Mouse (Mus musculus): ENCODE measurements around the gene Tgfa.

Tgfa gene

DNA sequence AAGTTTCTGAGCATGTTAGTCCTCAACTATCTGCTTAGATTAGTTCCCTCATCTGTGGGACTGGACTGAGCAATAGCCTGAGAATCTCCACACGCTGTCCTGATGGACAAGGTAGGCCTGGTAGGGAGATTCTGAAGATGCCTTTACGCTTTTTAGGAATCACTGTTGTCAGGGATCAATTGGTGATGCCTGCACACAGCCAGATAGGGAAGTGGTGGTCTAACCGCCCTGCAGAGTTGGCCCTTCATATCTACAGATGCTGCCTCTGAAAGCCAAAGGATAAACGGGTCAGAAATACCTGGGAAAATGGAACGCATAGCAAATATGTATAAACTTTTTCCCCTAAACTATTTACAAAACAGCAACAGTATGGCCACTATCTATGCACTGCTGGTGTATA lies 37.3 kb downstream of the Tgfa start:
- no peak for DNase-seq (ENCODE audit: low read depth, low spot score)

DNA sequence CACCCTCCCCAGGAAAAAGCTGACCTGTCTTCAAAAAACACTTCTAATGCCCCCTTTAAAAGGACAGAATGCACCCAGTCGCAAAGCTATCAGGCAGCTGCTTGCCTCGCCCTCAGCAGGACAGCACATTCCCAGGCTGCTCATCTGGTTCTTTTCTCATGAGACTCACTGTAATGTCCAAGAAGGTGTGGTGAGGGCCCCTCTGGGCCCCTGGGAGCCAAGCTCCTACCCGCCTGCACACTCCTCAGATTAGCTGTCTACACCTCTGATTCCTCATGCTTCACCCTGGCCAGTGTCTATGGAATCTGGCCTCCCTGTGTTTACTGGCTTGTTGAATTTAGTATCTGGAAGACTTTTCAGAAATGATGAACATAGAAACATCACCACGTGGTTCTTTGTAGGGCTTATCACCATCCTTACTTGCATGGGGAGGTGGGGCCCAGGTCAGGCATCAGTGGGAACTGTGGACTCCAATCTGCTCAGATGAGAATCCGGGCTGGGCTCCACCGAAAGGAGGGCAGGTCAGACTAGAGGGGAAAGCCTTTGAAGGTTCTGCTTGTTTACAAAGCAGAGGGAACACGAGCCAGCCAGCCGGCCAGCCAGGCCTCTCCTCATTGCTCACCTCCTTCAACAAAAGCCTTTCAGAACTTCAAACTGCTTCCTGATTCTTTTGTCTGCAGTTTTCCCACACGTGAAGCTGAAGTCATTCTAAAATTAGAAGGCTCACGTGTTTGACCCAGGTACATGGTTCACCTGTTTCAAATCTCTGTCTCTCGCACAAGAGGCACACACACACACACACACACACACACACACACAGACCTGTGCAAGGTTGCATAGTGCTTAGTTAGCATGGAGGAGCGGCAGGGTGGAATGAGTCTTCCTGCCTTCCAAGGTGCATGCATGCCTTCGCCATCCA lies 38.7 kb downstream of the Tgfa start:
- peak; percentile 34 for DNase-seq (ENCODE audit: low read depth, low spot score)

DNA sequence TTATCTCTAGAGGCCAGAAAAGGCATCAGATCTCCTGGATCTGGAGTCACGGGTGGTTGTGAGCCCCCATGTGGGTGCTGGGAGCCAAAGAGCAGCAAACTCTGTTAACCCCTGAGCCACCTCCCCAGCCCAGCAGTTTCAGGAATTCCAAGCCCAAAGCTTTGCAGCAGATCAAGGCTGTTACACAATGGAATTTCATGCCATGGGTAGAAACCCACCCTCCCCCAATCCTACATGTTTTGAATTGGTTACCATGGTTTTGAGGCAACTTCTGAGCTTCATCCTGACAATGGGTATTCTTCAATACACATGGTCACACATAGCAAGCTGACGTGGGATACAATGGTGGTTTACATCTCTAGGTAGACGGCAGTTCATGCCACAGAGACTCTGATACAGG lies 49.8 kb downstream of the Tgfa start:
- no peak for DNase-seq (ENCODE audit: low read depth, low spot score)

DNA sequence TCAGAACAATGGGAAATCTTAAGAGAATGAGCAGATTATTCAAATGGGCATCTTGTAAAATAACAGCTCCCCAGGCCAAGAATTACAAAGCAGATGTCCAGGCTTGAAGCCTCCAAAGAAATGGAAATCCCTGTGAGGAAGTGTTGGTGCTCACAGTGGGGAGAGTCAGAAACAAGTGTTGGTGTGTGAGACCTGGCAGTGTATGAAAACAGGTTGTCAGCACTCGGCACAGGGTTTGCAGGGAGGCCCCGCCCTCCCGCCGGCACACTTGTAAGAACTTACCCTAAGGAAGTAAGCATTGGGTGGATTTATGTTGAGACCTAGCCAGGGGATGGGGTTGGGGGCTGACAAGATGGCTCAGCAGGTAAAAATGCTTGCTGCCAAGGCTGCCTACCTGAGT lies 50.9 kb downstream of the Tgfa start:
- DNase-seq (ENCODE audit: low read depth, low spot score), result peak; percentile 25

DNA sequence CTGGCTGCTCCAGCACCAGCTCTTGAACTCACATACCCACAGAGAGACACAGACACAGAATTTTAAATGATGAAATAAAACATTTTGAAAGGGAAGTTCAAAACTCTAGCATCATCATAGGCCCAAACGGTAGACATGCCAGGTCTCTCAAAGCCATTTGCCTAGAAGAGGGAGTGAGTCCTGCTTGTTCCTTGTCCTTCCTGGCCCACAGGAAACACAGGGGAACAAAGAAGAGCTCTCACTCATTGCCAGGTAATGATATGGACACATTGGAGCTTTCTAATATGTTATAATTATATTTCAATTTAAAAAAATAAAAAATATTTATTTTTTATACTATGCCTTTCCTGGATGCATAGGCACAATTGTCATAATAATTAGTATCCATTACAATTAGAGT lies 53.5 kb downstream of the Tgfa start:
- DNase-seq (ENCODE audit: low read depth, low spot score), result no peak

DNA sequence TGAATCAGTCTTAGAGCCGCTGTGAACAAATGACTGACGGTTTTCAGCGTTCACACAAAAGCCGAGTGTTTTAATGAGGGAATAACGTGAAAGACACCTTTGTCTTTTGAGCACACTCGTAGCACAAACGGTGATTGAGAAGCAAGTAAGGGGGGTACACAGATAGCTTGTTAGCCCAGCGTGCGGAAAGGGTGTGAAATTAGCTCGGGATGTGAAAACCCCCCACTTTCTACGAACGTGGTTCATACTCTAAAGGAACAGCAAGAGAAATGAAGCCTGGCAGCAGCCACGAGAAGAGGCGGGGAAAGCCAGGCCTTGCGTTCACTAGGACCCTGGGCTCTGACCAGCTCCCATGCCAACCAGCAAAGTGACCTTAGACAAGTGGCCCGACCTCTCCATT lies 54.0 kb downstream of the Tgfa start:
- no peak for DNase-seq (ENCODE audit: low read depth, low spot score)

DNA sequence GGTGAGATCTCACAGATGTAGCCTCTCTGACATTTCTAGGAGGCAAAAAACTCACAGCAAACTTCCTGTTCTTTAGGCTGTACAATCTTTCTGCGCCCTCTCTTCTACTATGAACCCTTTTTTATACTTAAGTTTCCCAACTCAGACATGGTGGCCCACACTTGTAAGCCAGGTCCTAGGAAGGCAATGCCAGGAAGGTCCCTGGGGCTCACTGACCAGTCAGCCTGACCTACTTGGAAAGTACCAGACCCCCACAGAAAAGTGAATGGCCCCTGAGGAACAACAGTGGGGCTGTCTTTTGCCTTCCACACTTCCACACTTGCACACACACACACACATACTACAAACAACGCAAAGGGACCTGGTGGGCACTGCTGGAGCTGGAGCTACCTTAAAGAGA lies 55.2 kb downstream of the Tgfa start:
- DNase-seq (ENCODE audit: low read depth, low spot score), result no peak

DNA sequence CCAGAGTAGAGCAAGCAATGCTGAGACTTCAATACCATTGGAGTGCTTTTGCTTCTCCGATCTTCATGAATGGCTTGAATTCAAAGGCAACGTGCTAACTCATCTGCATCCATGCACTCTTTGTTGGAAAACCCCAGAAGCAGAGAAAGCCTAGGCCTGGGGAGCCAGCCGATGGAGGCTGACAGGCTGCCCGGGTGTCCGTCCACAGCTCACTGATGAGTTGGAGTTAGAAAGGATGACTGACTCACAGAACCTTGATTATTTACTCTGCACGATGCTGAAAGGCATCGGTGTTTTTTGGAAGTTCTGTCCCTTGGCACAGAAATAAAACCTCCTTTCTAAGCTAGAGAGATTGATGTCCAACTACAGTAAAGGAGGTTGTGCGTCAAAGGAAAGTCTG lies 55.8 kb downstream of the Tgfa start:
- DNase-seq (ENCODE audit: low read depth, low spot score), result no peak

DNA sequence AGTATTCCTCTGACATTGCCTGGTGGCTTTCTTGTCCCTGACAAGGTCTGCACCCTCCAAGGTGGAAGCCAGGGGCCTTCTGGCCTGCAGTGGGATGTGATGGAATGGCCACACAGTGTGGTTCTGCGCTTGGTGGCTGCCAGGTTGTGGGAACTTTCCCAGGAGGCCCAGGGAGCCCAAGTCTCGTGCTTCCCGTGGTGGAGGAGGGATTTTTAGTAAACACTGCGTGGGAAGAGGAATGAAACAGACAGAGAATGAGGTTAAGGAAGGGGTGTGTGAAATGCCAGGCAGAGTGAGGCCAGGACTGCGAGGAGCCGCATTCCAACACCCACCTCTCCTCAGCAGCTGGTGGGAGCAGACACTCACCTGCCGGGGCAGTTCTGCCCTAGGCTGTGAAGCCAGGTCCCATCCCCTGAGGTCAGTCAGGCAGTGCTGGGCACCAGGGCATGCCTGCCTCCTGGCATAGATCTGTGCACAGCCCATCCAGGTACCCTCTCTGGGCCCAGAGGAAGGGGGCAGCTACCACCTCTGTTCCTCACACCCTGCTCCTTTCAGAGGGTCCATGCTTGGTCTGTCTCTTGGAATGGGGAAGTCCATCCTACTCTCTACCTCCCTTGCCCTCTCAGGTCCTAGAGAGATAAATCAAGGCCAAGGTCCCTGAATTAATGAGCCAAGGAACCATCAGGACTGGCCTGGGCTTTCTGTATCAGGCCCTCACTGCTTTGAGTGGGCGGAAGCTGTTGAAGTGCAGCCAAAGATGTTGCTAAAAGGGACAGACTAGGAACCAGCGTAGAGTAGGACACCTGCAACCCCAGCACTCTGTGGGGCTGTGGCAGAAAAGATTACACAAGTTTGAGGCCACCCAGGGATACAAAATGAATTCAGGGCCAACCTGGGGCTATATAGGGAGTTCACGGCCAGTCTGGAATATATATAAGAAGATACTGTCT lies 57.4 kb downstream of the Tgfa start:
- DNase-seq (ENCODE audit: low read depth, low spot score), result no peak

DNA sequence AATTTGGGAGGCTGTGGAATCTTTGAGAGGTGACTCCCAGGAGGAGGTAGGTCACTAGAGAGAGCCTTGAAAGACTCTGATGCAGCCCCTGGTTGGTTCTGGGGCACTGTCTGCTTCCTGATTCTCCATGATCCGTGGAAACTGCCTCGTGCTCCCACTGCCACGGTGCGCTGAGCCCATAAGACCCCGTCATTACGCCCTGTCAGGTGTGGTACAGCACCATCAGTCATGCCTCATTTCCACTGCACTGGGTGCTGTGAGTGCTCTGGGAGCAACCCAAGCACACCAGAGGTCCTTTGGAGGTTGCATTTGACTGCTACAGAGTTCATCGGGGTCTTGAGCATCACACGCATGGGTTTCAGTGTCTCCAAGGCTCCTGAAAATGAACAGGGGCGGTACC lies 60.9 kb downstream of the Tgfa start:
- no peak for DNase-seq (ENCODE audit: low read depth, low spot score)

DNA sequence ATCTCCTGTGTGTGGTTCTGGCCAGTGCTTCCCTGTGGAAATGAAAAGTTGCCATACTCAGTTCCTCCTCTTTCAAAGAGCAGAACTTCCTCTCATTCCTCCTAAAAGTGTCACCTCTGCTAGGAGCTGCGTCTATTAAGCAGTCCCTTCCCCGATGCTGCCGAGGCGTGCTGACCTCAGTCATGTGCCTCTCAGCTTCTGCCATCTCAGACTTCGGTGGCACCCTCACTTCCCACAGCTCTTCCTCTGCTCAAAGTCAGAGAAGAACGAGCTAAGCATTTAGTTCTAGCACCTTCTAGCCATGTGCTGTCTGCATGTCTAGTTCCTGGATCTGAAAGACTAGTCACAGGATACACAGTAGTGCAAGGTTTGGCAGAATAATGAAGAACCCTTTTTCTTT lies 64.2 kb downstream of the Tgfa start:
- no peak for DNase-seq (ENCODE audit: low read depth, low spot score)

DNA sequence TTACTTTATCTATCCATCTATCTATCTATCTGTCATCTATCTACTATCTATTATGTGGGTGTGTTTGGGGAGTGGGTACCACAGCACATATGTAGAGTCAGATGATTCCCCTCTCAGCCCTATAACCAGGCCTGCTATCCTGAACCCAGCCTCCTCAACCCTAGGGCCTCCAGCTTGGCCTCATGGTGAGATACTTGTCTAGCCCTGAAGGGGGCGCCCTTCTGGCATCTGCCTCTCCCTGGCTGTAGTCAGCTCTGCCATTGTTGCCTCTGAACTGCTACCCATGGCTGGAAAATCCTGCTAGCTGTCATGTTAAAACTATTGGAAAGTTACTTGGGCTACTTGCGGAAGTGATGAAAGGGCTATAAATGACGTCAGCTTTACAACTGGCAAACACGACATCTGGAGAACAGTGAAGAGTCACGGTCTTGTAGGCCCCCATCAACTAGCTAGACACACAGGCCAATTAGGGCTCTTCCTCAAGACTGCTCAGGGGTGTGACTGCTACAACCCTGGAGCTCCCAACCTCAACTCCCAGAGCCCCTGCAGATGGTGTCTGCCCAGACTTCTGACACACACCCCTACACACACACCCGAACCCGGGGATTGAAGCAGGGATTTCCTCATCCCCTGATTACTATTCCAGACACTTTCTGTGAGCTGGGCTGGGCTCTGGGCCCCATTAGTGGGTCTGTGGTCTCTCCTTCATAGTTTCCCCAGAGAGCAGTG lies 65.5 kb downstream of the Tgfa start:
- peak; percentile 40 for DNase-seq (ENCODE audit: low read depth, low spot score)

DNA sequence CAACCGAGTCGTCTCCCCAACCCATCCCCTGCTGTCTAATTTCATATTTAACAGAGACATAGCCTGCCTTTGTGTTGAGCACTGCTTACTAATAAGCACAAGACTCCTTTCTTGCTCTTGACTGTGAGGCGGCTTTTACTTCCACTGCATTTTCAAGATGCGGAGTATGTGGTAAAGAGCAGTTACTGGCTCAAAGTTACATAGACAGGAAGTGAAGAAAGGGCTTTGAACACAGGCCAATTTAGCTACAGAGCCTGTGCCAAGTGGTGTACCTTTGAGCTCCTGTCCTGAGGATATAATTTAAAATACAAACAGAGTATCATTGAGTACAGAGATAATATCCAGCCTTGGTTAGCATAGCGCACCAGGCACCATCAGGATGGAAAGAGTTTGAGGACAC lies 71.8 kb downstream of the Tgfa start:
- no peak for DNase-seq (ENCODE audit: low read depth, low spot score)

DNA sequence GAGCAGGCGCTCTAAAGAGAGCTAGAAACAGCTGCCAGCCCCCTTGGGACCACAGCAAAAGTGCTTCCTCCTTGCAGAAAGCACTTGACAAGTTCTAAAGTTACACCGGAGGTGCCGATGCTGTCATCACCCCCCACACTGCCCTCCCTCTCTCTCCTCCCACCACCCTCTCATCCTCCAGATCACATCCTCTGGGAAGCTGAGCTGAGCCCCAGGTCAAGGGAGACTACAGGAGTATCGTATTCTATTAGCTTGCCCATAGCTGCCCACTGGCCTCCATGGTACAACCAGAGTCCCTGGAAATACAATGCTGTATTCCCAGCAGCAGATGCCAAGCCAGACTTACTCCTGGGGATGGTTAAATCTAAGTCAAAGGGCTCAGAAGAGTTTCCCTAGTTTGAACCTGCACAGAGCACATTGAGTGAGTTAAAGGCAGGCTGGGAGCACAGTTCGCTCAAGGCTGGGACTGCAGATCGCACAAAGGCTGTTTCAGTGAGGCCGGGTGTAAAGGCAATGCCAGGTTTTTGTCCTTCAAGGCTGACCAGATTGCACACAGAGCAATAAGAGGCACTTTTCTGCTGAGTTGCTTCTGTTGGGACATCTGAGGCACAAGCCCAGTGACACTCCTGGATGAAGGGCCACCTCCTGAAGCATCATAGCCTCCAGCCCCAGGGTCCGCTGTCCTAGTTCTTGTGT lies 75.5 kb downstream of the Tgfa start:
- no peak for DNase-seq (ENCODE audit: low read depth, low spot score)

DNA sequence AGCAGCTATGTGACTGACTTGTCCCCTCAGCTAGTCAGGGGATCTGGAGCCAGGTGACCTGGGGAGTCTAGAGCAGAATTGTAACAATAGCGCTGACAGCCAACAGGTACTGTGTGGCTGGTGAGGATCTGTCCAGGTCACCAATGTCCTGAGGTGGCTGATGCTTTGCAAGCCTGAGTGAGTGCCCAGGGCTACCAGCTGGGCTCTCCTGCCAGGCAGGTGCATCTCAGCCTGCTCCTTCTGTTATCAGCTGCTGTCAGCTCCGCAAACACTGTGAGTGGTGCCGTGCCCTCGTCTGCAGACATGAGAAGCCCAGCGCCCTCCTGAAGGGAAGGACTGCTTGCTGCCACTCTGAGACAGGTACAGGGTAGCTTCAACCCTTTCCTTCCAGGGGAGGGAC lies 76.1 kb downstream of the Tgfa start:
- DNase-seq (ENCODE audit: low read depth, low spot score), result no peak

DNA sequence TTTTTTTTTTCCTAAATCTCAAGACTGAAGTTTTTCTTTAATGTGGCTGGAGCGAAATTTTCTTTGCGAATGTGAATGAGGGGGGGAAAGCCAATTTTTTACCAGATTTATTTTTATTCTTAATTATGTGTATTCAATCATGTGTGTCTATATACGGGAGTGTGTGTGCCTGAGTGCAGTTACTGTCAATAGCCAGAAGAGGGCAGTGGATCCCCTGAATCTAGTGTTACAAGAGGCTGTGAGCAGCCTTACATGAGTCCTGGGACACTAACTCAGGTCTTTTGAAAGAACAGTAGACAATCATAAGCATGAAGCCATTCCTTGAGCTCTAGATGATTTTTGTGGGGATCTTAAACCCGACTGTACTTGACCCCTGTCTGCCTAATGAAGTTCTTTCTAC lies 80.7 kb downstream of the Tgfa start:
- DNase-seq (ENCODE audit: low read depth, low spot score), result peak; percentile 74

DNA sequence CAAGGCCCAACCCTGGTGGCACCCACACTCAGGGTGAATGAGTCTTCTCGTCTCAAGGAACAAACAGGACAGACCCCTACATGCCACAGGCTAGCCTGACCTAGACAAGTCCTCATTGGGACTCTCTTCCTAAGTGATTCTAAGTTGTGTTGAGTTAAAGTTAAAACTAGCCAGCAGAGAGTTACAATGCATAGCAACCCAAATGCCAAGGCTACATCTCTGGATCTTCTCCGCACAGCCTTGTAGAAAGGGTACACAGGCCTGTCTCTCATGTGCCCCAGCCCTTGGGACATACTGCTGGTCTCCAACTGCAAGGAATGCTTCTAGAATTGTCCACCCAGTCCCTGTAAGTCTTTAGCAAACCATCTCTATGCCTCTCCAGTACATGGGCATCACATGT lies 81.8 kb downstream of the Tgfa start:
- DNase-seq (ENCODE audit: low read depth, low spot score), result no peak

DNA sequence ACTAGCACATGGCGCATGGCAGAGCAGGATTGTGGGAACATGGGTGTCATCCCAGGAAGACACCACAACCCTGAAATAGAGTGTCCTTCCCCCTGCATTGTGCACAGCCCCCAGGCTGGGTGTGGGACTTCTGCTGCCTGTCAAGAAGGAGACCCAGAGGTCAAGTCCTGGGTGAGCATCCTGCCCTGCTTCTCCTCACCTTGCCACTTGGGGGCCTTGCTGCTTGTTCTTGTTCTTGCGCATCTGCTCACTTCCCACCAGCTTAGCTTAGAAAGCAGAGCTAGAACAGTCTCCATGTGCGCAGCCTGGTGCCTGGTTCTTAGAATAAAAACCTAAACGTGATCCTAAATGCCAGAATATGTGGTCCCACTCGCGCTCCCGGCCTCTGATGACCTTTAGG lies 82.6 kb downstream of the Tgfa start:
- peak; percentile 77 for DNase-seq (ENCODE audit: low read depth, low spot score)

DNA sequence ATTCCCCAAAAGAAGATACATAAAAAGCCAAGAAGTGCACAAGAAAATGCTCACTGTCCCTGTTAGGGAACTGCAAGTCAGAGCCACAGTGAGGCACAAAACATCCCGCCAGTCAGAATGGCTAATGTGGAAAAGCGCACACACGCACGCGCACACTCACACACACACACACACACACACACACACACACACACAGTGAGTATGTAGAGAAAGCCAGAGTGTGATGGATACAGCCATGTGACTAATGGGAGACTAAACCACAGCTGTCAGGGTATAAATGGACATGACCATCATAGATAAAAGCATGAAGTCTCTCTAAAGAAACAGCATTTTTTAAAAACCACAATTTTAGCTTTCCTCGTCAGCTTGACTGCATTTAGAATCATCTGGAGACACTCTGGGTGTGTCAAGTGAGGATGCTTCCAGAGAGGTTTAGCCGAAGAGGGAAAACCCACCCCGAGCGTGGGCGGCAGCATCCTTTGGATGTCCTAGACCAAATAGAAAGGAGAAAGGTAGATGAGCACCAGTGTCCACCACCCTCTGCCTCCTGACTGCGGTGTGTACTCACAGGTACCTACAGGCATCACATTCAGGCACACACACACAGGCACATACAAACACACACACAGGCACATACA lies 86.7 kb downstream of the Tgfa start:
- no peak for DNase-seq (ENCODE audit: low read depth, low spot score)

DNA sequence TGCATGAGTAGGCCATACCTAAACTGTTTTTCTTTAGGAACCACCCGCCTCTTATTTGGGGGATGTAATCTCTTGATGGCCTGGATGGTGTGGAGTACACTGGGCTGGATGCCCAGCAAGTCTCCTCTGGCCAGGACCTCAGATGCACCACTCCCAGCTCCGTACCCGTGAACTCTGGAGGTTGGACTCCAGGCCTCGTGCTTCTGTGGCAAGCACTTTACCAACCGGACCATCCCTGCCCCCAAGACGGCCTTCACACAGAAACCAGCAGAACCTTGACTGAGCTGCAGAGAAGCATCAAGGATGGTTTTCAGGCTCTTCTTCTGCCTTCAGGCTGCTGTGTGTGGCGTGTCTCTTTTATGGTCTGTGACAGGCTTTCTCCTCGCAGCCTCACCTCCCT lies 98.3 kb downstream of the Tgfa start:
- no peak for DNase-seq (ENCODE audit: low read depth, low spot score)

DNA sequence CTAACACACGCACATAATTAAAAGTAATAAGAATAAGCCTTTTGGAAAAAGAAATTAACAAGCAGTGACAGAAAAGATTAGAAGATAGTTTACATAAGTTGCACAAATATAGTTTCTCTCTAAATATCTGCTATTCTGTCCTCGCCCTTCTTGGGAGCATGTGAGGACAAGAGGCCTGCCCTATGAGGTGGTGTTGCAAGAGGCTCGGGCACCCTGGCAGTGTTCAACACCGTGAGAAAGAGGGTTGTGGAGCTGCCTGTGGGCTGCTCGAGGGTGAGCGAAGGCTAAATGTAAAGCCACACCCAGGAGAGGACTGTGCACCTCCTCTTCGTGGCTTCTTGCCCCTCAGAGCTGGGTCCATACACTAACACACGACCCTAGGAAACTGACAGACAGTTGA lies 100.4 kb downstream of the Tgfa start:
- DNase-seq (ENCODE audit: low read depth, low spot score), result no peak

Measured in ZHBTc4 (cell line).